Mouse (Mus musculus) intestine, postnatal 0 days (tissue): ENCODE data around the gene Wdr59. TPM values are rescaled to one million over a fixed set of nuclear protein-coding genes. Genes with fewer than 3 reads are reported as not detected.

Experiments
- ATAC-seq: fragments of 200-750 bp; cut with Nextera tagmentation; 2 replicates; pipeline ENCODE4 v1.8.0; 2017; ENCODE audit warnings: mild to moderate bottlenecking, moderate TSS enrichment, moderate library complexity
- H3K27ac ChIP-seq: fragments of 300-500 bp; sonication (generic); 2 replicates; pipeline ENCODE4 v1.5.1; 2014; ENCODE audit warnings: mild to moderate bottlenecking, low read depth, low read length, moderate library complexity
- H3K27me3 ChIP-seq: fragments of 300-500 bp; sonication (generic); replicated peaks from 2 replicates; pipeline ENCODE4 v1.6.1; 2014; ENCODE audit warnings: low read length, mixed read lengths; ENCODE audit not compliant: control insufficient read depth, insufficient read depth
- H3K36me3 ChIP-seq: fragments of 300-500 bp; sonication (generic); 2 replicates; pipeline ENCODE4 v1.6.1; 2014; ENCODE audit warnings: mild to moderate bottlenecking, moderate library complexity; ENCODE audit not compliant: control insufficient read depth, insufficient read depth
- H3K4me1 ChIP-seq: fragments of 300-500 bp; sonication (generic); replicated peaks from 2 replicates; pipeline ENCODE4 v1.6.1; 2014; ENCODE audit warnings: antibody characterized with exemption, low read length, mixed read lengths; ENCODE audit not compliant: control insufficient read depth, insufficient read depth
- H3K4me2 ChIP-seq: fragments of 300-500 bp; sonication (generic); replicated peaks from 2 replicates; pipeline ENCODE4 v1.6.1; 2014; ENCODE audit warnings: low read depth, mild to moderate bottlenecking, moderate library complexity
- H3K4me3 ChIP-seq: fragments of 300-500 bp; sonication (generic); 2 replicates; pipeline ENCODE4 v1.5.1; 2014; ENCODE audit warnings: low read depth, low read length
- H3K9ac ChIP-seq: fragments of 300-500 bp; sonication (generic); 2 replicates; pipeline ENCODE4 v1.6.1; 2014; ENCODE audit warnings: mild to moderate bottlenecking, low read depth, low read length
- H3K9me3 ChIP-seq: fragments of 300-500 bp; sonication (generic); 2 replicates; pipeline ENCODE4 v1.6.1; 2016; ENCODE audit warnings: mixed run types; ENCODE audit not compliant: control insufficient read depth
- CTCF ChIP-seq: sonication (generic); IDR thresholded peaks from 2 replicates; pipeline ENCODE4 v1.5.1; 2016; ENCODE audit warnings: low read depth, mild to moderate bottlenecking, control low read depth, antibody characterized with exemption, moderate library complexity
- WGBS: fragments of 180-500 bp; shearing (Covaris S2); extraction: QIAGEN DNeasy Blood & Tissue Kit; methylation state at CpG from one replicate; pipeline ENCODE4 v1.1.7; 2014; 5-methylcytosine and 5-hydroxymethylcytosine counted together
- polyA plus RNA-seq: library from polyadenylated mRNA; unstranded; fragments of >200 nt; fragmentation: Nextera tagmentation; extraction: Ambion mirVana; gene quantifications from 2 replicates; pipeline ENCODE4 v1.2.1, GENCODE M21; 2015

Gene Wdr59
- polyA plus RNA-seq, 1 experiment from 2014 or later, result 1.3 TPM

DNA sequence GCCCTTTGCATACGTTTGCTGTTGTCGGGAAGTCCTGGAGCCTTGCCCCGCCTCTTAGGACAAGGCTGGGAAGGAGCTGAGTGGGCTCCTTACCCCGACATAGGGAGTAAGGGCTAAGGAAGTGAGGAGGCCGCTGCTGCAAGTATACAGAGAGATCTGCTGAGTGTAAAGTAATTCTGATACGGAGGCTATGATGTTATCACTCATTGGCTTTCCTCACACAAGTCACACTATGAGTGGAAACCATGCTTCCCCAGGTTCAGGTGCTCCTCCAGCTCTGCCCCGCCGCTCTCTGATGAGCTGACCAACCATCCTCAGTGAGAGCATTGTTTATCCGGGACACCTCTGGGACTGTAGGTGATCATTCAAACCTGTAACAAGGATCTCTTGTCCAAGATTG lies 44.4 kb upstream of the Wdr59 start:
- Histone ChIP-seq H3K4me1 (no peaks in the 10 kb centered on the region), H3K9me3 (no peaks in the 10 kb centered on the region), H3K36me3 (no peaks in the 10 kb centered on the region), H3K27ac (no peak overlapping the region), H3K4me2 (no peak overlapping the region), H3K9ac (no peak overlapping the region), H3K27me3 (no peaks in the 10 kb centered on the region), H3K4me3 (no peak overlapping the region)
- no peak for ATAC-seq
- no peak for TF ChIP-seq CTCF
- WGBS, result 48% methylated on average over 9 of the region's 9 CpGs

DNA sequence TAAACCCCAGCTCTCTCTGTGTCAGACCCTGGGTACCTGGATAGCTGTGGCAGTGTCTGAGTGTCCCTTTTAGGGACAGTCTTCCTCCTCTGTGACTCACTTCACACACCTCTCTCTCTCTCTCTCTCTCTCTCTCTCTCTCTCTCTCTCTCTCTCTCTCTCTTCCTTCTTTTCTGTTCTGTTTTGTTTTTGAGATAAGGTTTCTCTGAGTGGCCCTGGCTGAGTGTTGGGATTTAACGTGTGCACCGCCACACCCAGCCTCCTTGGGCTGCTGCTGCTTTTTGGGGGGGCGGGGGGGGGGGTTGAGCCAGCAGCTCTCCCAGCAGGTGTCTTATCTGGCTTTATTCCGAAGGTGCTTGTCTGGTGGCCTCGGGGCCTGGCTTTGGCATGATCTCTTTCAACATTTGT lies 43.9 kb upstream of the Wdr59 start:
- no peak for ATAC-seq
- no peak for TF ChIP-seq CTCF
- no peak overlapping the region for H3K27ac ChIP-seq
- no peak overlapping the region for H3K9ac ChIP-seq
- H3K4me3 ChIP-seq, result no peak overlapping the region
- H3K27me3 ChIP-seq, result no peaks in the 10 kb centered on the region
- H3K9me3 ChIP-seq, result no peaks in the 10 kb centered on the region
- no peaks in the 10 kb centered on the region for H3K4me1 ChIP-seq
- no peaks in the 10 kb centered on the region for H3K36me3 ChIP-seq
- WGBS, result 23% methylated on average over 5 of the region's 5 CpGs
- H3K4me2 ChIP-seq, result no peak overlapping the region

- no peak for TF ChIP-seq CTCF
- no peaks in the 10 kb centered on the region for H3K36me3 ChIP-seq
- H3K9me3 ChIP-seq, result no peaks in the 10 kb centered on the region
- H3K27ac ChIP-seq, result no peak overlapping the region
- no peak for ATAC-seq
- no peak overlapping the region for H3K4me3 ChIP-seq
- H3K27me3 ChIP-seq, result no peaks in the 10 kb centered on the region
- H3K4me1 ChIP-seq, result no peaks in the 10 kb centered on the region
- H3K9ac ChIP-seq, result no peak overlapping the region
- no peak overlapping the region for H3K4me2 ChIP-seq
- WGBS, result 90% methylated on average over 2 of the region's 2 CpGs
These were observed 42.2 kb upstream of the Wdr59 start for GRCm38 (mm10) chr8:111564093-111564492.

DNA sequence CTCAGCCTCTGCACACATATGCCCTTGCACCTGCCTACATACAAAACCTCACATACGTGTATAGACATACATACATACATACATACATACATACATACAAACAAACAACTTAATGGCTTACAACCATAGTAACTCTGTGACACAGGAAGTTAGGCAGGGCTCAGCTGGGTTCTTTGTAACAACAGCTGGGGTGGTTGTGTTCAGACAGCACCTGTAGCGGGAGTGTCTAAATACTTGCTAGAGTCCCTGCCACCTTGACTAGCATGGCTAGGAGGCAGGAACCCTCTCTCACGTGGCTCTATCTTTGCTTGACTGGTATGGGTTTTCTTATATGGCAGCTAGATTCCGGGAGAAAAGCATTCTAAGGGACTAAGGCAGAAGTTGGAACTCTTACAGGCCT lies 41.8 kb upstream of the Wdr59 start:
- Histone ChIP-seq H3K4me3 (no peak overlapping the region), H3K27me3 (no peaks in the 10 kb centered on the region), H3K36me3 (no peaks in the 10 kb centered on the region), H3K9ac (no peak overlapping the region), H3K4me2 (no peak overlapping the region), H3K27ac (no peak overlapping the region), H3K4me1 (no peaks in the 10 kb centered on the region), H3K9me3 (no peaks in the 10 kb centered on the region)
- TF ChIP-seq CTCF, result no peak
- ATAC-seq, result no peak
- WGBS, result 84% methylated on average over 4 of the region's 4 CpGs

DNA sequence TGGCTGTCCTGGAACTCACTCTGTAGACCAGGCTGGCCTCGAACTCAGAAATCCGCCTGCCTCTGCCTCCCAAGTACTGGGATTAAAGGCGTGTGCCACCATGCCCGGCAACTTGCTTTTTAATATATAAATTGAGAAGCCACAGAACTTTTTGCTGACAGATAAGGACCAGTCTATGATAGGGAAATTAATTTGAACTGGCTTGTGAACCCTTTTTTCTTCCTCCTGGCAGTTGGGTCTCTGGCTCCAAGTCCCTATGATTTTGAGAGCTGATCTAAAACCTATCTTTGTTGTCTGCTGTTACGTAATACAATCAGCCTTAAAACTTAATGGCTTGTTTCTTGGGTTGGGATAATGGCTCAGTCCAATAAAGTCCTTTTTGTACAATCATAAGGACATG lies 41.2 kb upstream of the Wdr59 start:
- no peak overlapping the region for H3K9ac ChIP-seq
- WGBS, result 87% methylated on average over 4 of the region's 5 CpGs
- TF ChIP-seq CTCF, result no peak
- H3K4me3 ChIP-seq, result no peak overlapping the region
- no peaks in the 10 kb centered on the region for H3K27me3 ChIP-seq
- ATAC-seq, result no peak
- no peak overlapping the region for H3K4me2 ChIP-seq
- H3K4me1 ChIP-seq, result no peaks in the 10 kb centered on the region
- H3K36me3 ChIP-seq, result no peaks in the 10 kb centered on the region
- H3K27ac ChIP-seq, result no peak overlapping the region
- no peaks in the 10 kb centered on the region for H3K9me3 ChIP-seq

GRCm38 (mm10) chr8:111562274-111562803 lies 40.4 kb upstream of the Wdr59 start:
- Histone ChIP-seq H3K27me3 (no peaks in the 10 kb centered on the region), H3K4me3 (no peak overlapping the region), H3K9ac (no peak overlapping the region), H3K4me2 (no peak overlapping the region), H3K9me3 (no peaks in the 10 kb centered on the region), H3K4me1 (no peaks in the 10 kb centered on the region), H3K27ac (no peak overlapping the region), H3K36me3 (no peaks in the 10 kb centered on the region)
- 88% methylated on average over 5 of the region's 5 CpGs for WGBS
- no peak for ATAC-seq
- TF ChIP-seq CTCF, result no peak

DNA sequence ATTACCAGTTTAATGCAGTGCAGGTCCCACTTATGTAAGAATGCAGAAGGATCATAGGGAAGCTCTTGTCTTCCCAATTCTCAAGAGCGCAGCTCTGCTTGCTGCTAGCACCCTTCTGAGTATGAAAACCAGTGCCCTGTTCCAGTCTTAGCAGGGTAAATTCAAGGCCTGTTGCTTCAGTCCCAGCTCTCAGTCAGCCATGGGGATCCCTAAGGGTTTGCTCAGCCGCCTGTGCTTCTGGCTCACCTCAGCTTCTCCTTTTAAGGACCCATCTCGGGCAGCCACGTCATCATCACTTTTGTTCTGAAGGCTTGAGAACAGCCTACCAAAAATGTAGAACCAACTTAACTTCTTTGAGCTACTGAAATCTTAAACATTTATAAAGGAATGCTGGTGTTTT lies 39.9 kb upstream of the Wdr59 start:
- no peaks in the 10 kb centered on the region for H3K36me3 ChIP-seq
- 86% methylated on average over 4 of the region's 4 CpGs for WGBS
- H3K27ac ChIP-seq, result no peak overlapping the region; the same call in 1 of the 2 replicates

More for the DNA sequence above, 39.9 kb upstream of the Wdr59 start:
- Histone ChIP-seq H3K4me2 (no peak overlapping the region), H3K27me3 (no peaks in the 10 kb centered on the region), H3K4me1 (no peaks in the 10 kb centered on the region), H3K9me3 (no peaks in the 10 kb centered on the region), H3K9ac (no peak overlapping the region), H3K4me3 (no peak overlapping the region)
- ATAC-seq, result no peak
- TF ChIP-seq CTCF, result no peak
